Mouse (Mus musculus) adrenal gland, adult 2 months (tissue): ENCODE data around the gene Olfr1155. TPM values are rescaled to one million over a fixed set of nuclear protein-coding genes. Genes with fewer than 3 reads are reported as not detected.

Experiments used
- DNase-seq: peaks from one replicate; pipeline ENCODE4 v3.0.0; 2021
- long read RNA-seq: library from polyadenylated mRNA; stranded (forward); transcript quantifications from one replicate; pipeline ENCODE4 v2.0.0, GENCODE M21; 2021
- polyA plus RNA-seq: library from polyadenylated mRNA; depleted of rRNA; stranded (reverse); fragments of >200 nt; gene quantifications from 2 replicates; pipeline ENCODE4 v1.2.3, GENCODE M21; 2012; rRNA removed
- total RNA-seq, 2 experiments: library from RNA; stranded (reverse); gene quantifications; 2 replicates each; pipeline ENCODE4 v1.2.3; 2021

The Olfr1155 gene
- total RNA-seq (not detected), polyA plus RNA-seq (not detected in 2 replicates)
- long read RNA-seq: 0 reads

DNA sequence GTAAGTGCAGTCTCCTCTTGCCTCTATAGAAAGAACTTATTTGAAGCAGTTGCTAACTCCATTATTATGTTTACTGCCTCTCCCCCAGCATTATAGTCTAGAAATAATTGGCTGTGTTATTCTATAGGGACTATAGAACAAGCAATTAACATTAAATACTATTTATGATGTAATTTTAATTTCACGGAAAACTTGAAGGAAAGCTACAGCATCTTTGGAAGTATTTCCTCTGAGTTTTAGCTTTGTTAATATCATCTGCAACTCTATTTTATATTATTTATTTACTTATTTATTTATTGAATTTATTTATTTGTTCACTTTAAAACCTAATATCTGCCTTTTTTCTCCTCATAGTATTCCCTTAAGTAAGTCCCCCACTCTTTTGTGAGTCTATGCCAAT is at the start of gene Olfr1155:
Olfr1155 (minus strand) TSS at position 101 of the 400 bp plus-strand sequence.
- DNase-seq: no peak

DNA sequence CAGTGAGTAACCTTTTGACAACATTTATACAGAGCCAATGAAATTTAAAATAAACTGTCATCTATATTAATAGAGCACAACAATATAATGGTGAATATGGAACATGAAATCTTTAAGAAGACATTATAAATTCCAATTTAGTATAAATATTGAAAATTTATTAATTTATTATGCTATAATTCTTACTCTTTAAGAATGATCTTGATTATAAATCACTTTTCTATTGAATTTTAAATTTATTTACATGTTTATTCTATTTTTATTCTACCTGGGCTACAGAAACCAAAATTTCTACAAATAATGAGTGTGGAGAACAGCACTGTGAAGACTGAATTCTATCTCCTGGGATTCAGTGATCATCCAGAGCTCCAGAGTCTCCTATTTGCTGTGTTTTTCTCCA is 44.9 kb upstream of the Olfr1155 start, which contains the start of gene Olfr1158:
Olfr1158 (plus strand) TSS at position 301 of the 400 bp plus-strand sequence.
- DNase-seq: no peak

DNA sequence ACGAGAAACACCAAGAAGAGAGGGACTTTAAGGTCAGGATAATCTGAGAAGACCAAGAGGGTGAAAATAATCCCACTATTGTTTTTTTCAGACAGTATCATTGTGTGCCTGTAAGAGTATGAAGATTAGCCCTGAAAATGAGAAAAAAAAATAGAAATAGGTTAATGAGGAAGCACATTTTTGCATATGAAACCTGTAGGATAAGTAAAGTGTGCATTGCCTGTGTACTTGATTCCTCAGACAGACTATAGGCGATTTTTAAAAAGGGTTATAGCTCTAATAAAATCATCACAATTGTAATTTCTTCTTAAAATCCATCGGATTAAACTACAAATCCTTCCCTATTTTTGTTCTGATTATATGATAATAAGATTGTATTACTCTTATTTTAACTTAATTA is 29.6 kb upstream of the Olfr1155 start, which contains the start of gene Olfr74:
Olfr74 (minus strand) TSS at position 101 of the 400 bp plus-strand sequence.
- DNase-seq: no peak

DNA sequence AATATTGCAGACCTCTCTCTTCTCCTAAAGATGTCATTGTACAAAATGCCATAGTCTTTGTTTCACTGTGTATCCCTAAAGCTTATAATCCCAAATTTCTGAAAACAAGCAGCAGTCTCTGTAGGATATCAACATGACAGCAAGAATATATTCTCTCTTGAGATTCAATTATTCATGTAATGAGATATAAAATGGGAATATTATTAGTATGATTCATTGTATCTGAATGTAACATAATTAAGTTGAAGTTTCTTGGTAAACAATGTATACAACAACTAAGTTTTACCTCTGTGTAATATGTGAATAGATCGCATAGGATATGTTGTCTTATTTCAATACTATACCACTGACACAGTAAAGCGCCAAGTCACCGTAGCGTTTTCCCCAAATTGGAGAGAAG is 23.3 kb upstream of the Olfr1155 start, which contains the start of gene Olfr1157:
Olfr1157 (minus strand) TSS at position 101 of the 400 bp plus-strand sequence.
- no peak for DNase-seq

DNA sequence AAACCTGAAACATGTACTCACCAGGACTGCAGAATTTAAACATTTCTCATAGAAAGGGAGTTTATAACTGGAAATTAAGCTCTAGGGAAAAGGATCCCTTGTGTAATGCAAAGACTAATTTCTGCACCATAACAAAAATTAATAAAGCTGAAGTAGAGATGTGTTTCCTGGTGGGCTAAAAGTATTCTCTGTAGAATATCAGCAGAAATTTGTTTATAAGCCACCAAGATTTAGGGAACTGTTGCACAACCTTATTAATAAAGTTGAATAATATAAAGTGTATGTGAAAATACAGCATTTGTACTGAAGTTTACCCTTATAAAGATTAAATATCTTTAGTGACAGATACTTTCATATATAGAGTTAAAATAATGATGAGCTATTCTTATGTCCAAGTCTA is 8.1 kb upstream of the Olfr1155 start, which contains the start of gene Olfr1156:
Olfr1156 (minus strand) TSS at position 101 of the 400 bp plus-strand sequence.
- no peak for DNase-seq

DNA sequence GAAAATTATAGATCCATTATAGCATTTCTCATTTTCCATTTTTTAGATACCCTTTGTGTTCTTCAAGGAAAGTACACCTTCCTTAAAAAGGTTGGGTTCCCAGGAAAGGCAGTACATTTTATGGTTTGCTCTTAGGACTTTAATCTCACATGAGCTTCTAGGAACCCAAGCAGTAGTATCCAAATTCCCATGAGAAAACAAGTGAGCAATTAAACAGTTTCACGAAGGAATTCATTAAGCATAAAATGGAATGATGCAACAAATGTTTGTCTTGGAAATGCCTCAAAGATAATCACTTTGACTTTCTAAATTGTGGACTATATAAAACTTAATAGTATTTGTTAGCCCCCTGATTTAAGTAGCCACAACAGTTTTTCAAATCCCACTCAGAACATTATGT is 39.9 kb downstream of the Olfr1155 start, which contains the start of gene Olfr1154:
Olfr1154 (minus strand) TSS at position 101 of the 400 bp plus-strand sequence.
- no peak for DNase-seq

DNA sequence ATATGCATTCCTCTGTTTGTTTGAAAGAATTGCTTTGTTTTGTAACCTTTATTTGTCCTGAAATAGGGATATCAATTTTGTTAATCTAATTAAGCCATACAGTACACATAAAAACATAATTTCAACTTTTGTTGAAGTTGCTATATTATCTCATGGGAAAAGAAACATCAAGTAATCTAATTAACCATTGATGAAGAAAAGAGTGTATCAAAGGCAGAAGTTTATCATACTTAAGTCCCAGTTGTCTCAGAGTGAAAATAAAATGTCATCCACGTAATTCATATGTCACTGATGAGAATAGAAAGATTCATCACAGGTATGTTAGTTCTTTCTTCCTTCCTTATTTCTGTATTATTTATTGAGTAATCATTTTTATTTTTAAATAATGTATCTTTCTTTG is 50.3 kb downstream of the Olfr1155 start, which contains the start of gene Olfr1153:
Olfr1153 (plus strand) TSS at position 301 of the 400 bp plus-strand sequence.
- DNase-seq: no peak

Other genes starting within 250 kb of the Olfr1155 start
- gene Olfr1137, start 232.0 kb downstream of the Olfr1155 start, total RNA-seq: not detected
- not detected in 2 replicates for gene Olfr1137, start 232.0 kb downstream of the Olfr1155 start, polyA plus RNA-seq
- gene Olfr1138, start 205.2 kb downstream of the Olfr1155 start, total RNA-seq: not detected
- not detected in 2 replicates for gene Olfr1138, start 205.2 kb downstream of the Olfr1155 start, polyA plus RNA-seq
- gene Olfr1140, start 201.4 kb downstream of the Olfr1155 start, total RNA-seq: not detected
- not detected in 2 replicates for gene Olfr1140, start 201.4 kb downstream of the Olfr1155 start, polyA plus RNA-seq
- not detected for gene Olfr1141, start 191.1 kb downstream of the Olfr1155 start, total RNA-seq
- not detected in 2 replicates for gene Olfr1141, start 191.1 kb downstream of the Olfr1155 start, polyA plus RNA-seq
- not detected for gene Olfr152, start 165.7 kb downstream of the Olfr1155 start, total RNA-seq
- gene Olfr152, start 165.7 kb downstream of the Olfr1155 start, polyA plus RNA-seq: not detected in 2 replicates
- not detected for gene Olfr1143, start 144.5 kb downstream of the Olfr1155 start, total RNA-seq
- gene Olfr1143, start 144.5 kb downstream of the Olfr1155 start, polyA plus RNA-seq: not detected in 2 replicates
- gene Olfr1145, start 135.3 kb downstream of the Olfr1155 start, total RNA-seq: not detected
- gene Olfr1145, start 135.3 kb downstream of the Olfr1155 start, polyA plus RNA-seq: not detected in 2 replicates
- gene Olfr1148, start 114.6 kb downstream of the Olfr1155 start, total RNA-seq: not detected
- gene Olfr1148, start 114.6 kb downstream of the Olfr1155 start, polyA plus RNA-seq: not detected in 2 replicates
- not detected for gene Olfr1150-ps1, start 101.1 kb downstream of the Olfr1155 start, total RNA-seq
- gene Olfr1150-ps1, start 101.1 kb downstream of the Olfr1155 start, polyA plus RNA-seq: not detected in 2 replicates
- gene Olfr1151, start 89.3 kb downstream of the Olfr1155 start, total RNA-seq: not detected
- not detected in 2 replicates for gene Olfr1151, start 89.3 kb downstream of the Olfr1155 start, polyA plus RNA-seq
- not detected for gene Olfr1152, start 78.6 kb downstream of the Olfr1155 start, total RNA-seq
- not detected in 2 replicates for gene Olfr1152, start 78.6 kb downstream of the Olfr1155 start, polyA plus RNA-seq
- not detected for gene Olfr1153, start 50.2 kb downstream of the Olfr1155 start, total RNA-seq
- not detected in 2 replicates for gene Olfr1153, start 50.2 kb downstream of the Olfr1155 start, polyA plus RNA-seq
- not detected for gene Olfr1154, start 40.0 kb downstream of the Olfr1155 start, total RNA-seq
- not detected in 2 replicates for gene Olfr1154, start 40.0 kb downstream of the Olfr1155 start, polyA plus RNA-seq
- not detected for gene Olfr1156, start 8.0 kb upstream of the Olfr1155 start, total RNA-seq
- not detected in 2 replicates for gene Olfr1156, start 8.0 kb upstream of the Olfr1155 start, polyA plus RNA-seq
- gene Olfr1157, start 23.2 kb upstream of the Olfr1155 start, total RNA-seq: not detected
- not detected in 2 replicates for gene Olfr1157, start 23.2 kb upstream of the Olfr1155 start, polyA plus RNA-seq
- not detected for gene Olfr74, start 29.5 kb upstream of the Olfr1155 start, total RNA-seq
- not detected in 2 replicates for gene Olfr74, start 29.5 kb upstream of the Olfr1155 start, polyA plus RNA-seq
- not detected for gene Olfr1158, start 45.0 kb upstream of the Olfr1155 start, total RNA-seq
- not detected in 2 replicates for gene Olfr1158, start 45.0 kb upstream of the Olfr1155 start, polyA plus RNA-seq
- not detected for gene Olfr1160, start 63.1 kb upstream of the Olfr1155 start, total RNA-seq
- gene Olfr1160, start 63.1 kb upstream of the Olfr1155 start, polyA plus RNA-seq: not detected in 2 replicates
- gene Olfr1161, start 77.6 kb upstream of the Olfr1155 start, total RNA-seq: not detected
- not detected in 2 replicates for gene Olfr1161, start 77.6 kb upstream of the Olfr1155 start, polyA plus RNA-seq
- not detected for gene Olfr73, start 92.6 kb upstream of the Olfr1155 start, total RNA-seq
- gene Olfr73, start 92.6 kb upstream of the Olfr1155 start, polyA plus RNA-seq: not detected in 2 replicates
- gene Olfr1162, start 106.0 kb upstream of the Olfr1155 start, total RNA-seq: not detected
- gene Olfr1162, start 106.0 kb upstream of the Olfr1155 start, polyA plus RNA-seq: not detected in 2 replicates
- not detected for gene Olfr1163, start 126.7 kb upstream of the Olfr1155 start, total RNA-seq
- not detected in 2 replicates for gene Olfr1163, start 126.7 kb upstream of the Olfr1155 start, polyA plus RNA-seq
- gene Olfr1164, start 148.8 kb upstream of the Olfr1155 start, total RNA-seq: not detected
- not detected in 2 replicates for gene Olfr1164, start 148.8 kb upstream of the Olfr1155 start, polyA plus RNA-seq
- not detected for gene Olfr1166, start 183.1 kb upstream of the Olfr1155 start, total RNA-seq
- not detected in 2 replicates for gene Olfr1166, start 183.1 kb upstream of the Olfr1155 start, polyA plus RNA-seq
- gene Olfr1167, start 210.1 kb upstream of the Olfr1155 start, total RNA-seq: not detected
- gene Olfr1167, start 210.1 kb upstream of the Olfr1155 start, polyA plus RNA-seq: not detected in 2 replicates
- not detected for gene Olfr1168, start 236.7 kb upstream of the Olfr1155 start, total RNA-seq
- not detected in 2 replicates for gene Olfr1168, start 236.7 kb upstream of the Olfr1155 start, polyA plus RNA-seq